Mouse (Mus musculus) MEL-GATA-1-ER (cell line): ENCODE results near the gene Sh2b2.
A peak's percentile ranks its signal among the peaks of the same experiment; 100 is the strongest.
"Not testable (repeated sequence)": the region's sequence is repeated elsewhere in the genome, so short reads cannot be mapped to it uniquely, and the experiment has no call there.

Source experiments
- DNase-seq: peaks from one replicate; pipeline ENCODE4 v3.0.0-alpha.2; 2012; ENCODE audit warnings: low read depth; ENCODE audit errors: extremely low read depth

Sh2b2 gene

GRCm38 (mm10) chr5:136241161-136241560 is 5.2 kb downstream of the Sh2b2 start:
- DNase-seq: no peak

GRCm38 (mm10) chr5:136240381-136240780 is 6.0 kb downstream of the Sh2b2 start:
- no peak for DNase-seq

GRCm38 (mm10) chr5:136237607-136238006 is 8.7 kb downstream of the Sh2b2 start:
- DNase-seq: no peak

- no peak for DNase-seq
Observed at GRCm38 (mm10) chr5:136236611-136237010, 9.7 kb downstream of the Sh2b2 start.

- no peak for DNase-seq
Observed at GRCm38 (mm10) chr5:136230348-136231035, 15.9 kb downstream of the Sh2b2 start.

GRCm38 (mm10) chr5:136226246-136226876 is 20.0 kb downstream of the Sh2b2 start:
- DNase-seq: no peak

- DNase-seq: no peak
Observed at GRCm38 (mm10) chr5:136218585-136218984, 27.8 kb downstream of the Sh2b2 start.

GRCm38 (mm10) chr5:136217932-136218381 is 28.4 kb downstream of the Sh2b2 start:
- no peak for DNase-seq

GRCm38 (mm10) chr5:136217004-136217665 is 29.2 kb downstream of the Sh2b2 start:
- DNase-seq: no peak

GRCm38 (mm10) chr5:136215958-136216357 is 30.4 kb downstream of the Sh2b2 start:
- DNase-seq: no peak

- DNase-seq: no peak
Observed at GRCm38 (mm10) chr5:136215211-136215610, 31.1 kb downstream of the Sh2b2 start.

- DNase-seq: no peak
Observed at GRCm38 (mm10) chr5:136213716-136214115, 32.6 kb downstream of the Sh2b2 start.

GRCm38 (mm10) chr5:136212716-136213115 is 33.6 kb downstream of the Sh2b2 start:
- no peak for DNase-seq

- not testable (repeated sequence) for DNase-seq
Observed at GRCm38 (mm10) chr5:136211341-136212102, 34.8 kb downstream of the Sh2b2 start.

- DNase-seq: no peak
Observed at GRCm38 (mm10) chr5:136210549-136210948, 35.8 kb downstream of the Sh2b2 start.

GRCm38 (mm10) chr5:136201832-136202231 is 44.5 kb downstream of the Sh2b2 start:
- no peak for DNase-seq

GRCm38 (mm10) chr5:136199526-136199925 is 46.8 kb downstream of the Sh2b2 start:
- DNase-seq: peak; percentile 18

- DNase-seq: peak; percentile 93
Observed at GRCm38 (mm10) chr5:136198474-136199391, 47.6 kb downstream of the Sh2b2 start, which contains the start of gene Prkrip1. Gene Prkrip1, minus strand, starts transcription at chr5:136198963.

GRCm38 (mm10) chr5:136191870-136192269 is 54.5 kb downstream of the Sh2b2 start:
- no peak for DNase-seq

GRCm38 (mm10) chr5:136186723-136187122 is 59.6 kb downstream of the Sh2b2 start:
- peak; percentile 41 for DNase-seq
